Mouse (Mus musculus): ENCODE data around the gene Trmo.

DNA sequence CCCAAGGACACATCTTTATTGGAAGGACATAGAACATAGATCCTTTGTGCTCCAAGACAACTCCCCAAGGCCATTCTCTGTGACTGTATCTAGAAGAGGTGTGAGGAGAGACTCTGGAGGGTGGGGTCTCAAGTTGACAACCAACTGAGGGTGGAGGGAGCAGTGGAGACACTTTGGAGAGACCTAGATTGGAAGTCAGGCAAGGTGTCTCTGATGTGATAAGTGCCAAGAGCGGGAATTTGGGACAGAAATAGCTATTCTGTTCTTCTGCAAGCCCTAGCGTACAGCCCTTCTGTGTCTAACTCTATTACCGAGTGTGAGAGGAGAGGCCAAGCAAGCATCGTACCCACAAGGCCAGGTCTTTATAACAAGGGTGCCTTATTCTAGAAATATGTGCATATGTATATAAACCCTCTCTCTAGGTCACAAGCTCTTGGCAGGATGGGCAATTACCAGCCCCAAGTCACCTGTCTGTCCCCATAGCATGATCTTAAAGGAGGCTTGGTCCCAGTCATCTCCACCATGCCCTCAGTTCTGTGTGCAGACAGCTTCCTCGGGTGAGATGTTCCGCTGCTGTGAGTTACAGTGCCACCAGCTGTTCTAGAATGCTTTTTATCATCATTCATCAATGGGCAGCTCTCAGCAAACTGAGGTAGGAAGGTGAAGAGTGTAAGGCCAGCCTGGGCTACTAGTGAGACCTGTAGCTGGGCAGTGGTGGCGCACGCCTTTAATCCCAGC is 17.9 kb upstream of the Trmo start:
- TF ChIP-seq CTCF (IDR thresholded peaks at IDR 0.05 in 2 of 3, conservative IDR thresholded peaks at IDR 0.05 in 1 of 3; ENCODE audit: control insufficient read depth in 1 of 3, insufficient read depth in 1 of 3, low read depth in 2 of 3, low read length in 3 of 3, poor library complexity in 1 of 3, severe bottlenecking in 1 of 3) (no peak), USF1 (IDR thresholded peaks at IDR 0.05; ENCODE audit: low read depth, low read length) (no peak), TAL1 (IDR thresholded peaks at IDR 0.05; ENCODE audit: low read length) (peak; percentile 64), POLR2A (IDR thresholded peaks at IDR 0.05; ENCODE audit: control insufficient read depth in 1 of 2, insufficient read depth in 1 of 2, low read depth in 1 of 2, low read length in 2 of 2, poor library complexity in 1 of 2) (no peak), CHD2 (IDR thresholded peaks at IDR 0.05; ENCODE audit: low read length) (no peak), ZC3H11A (IDR thresholded peaks at IDR 0.05; ENCODE audit: low read depth, low read length) (no peak), GATA1 (IDR thresholded peaks at IDR 0.05; ENCODE audit: low read depth, low read length) (peak; percentile 29; the same call in 1 of the 2 replicates), ETS1 (IDR thresholded peaks at IDR 0.05; ENCODE audit: low read depth, low read length) (no peak), USF2 (IDR thresholded peaks at IDR 0.05; ENCODE audit: borderline replicate concordance in 1 of 2, insufficient read depth in 1 of 2, low read depth in 1 of 2, low read length in 2 of 2) (no peak), EP300 (IDR thresholded peaks at IDR 0.05; ENCODE audit: low read depth in 1 of 2, low read length in 2 of 2) (peak in 1 of 2 experiments; percentile 26; a peak in 1 of 4 replicates), POLR2AphosphoS2 (IDR thresholded peaks at IDR 0.05; ENCODE audit: low read length) (no peak), MAZ (IDR thresholded peaks at IDR 0.05; ENCODE audit: low read depth, low read length) (no peak), CHD1 (IDR thresholded peaks at IDR 0.05; ENCODE audit: low read depth, low read length) (no peak)
